Mouse (Mus musculus): ENCODE results near the gene Klf5. TPM values are rescaled to one million over a fixed set of nuclear protein-coding genes. Genes with fewer than 3 reads are reported as not detected.

The Klf5 gene
- polyA plus RNA-seq, 1 experiment from 2014 or later, result 3.5 TPM

DNA sequence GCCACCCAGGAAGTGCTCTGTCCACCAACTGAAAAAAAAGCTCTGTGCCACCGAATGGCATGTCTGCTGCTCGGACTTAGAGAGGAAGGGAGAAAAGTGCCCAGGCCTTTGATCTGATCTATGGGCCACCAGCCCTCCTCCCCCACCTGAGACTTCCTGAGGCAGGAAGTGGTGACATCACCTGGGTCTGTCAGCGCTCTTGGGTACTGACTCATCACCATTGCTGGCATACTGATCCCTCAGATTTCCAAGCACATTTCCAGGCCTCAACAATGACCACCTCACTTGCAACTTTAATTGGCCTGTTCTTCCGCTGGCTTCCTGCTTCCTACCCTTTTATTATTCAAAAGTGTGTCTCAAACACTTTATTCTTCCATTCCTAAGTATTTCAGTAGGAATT is 26.0 kb downstream of the Klf5 start:
- no peak overlapping the region for H3K27ac ChIP-seq

GRCm38 (mm10) chr14:99325597-99326472 is 27.3 kb downstream of the Klf5 start:
- H3K4me2 ChIP-seq (replicated peaks), result no peak overlapping the region
- no peak overlapping the region for H3K27ac ChIP-seq
- no peak for ATAC-seq (ENCODE audit: low FRiP score)
- H3K9me3 ChIP-seq (ENCODE audit: control insufficient read depth, low read length), result no peaks in the 10 kb centered on the region
- WGBS, result 76% methylated on average over 12 of the region's 12 CpGs
- no peaks in the 10 kb centered on the region for H3K27me3 ChIP-seq (ENCODE audit: control insufficient read depth, insufficient read depth, low read length)
- H3K9ac ChIP-seq, result no peak overlapping the region
- no peaks in the 10 kb centered on the region for H3K4me1 ChIP-seq (replicated peaks; ENCODE audit: control insufficient read depth, insufficient read depth, low read length)
- DNase-seq (ENCODE audit: low spot score), result no peak
- no peak overlapping the region for H3K4me3 ChIP-seq (replicated peaks; ENCODE audit: low read length)
- H3K36me3 ChIP-seq (replicated peaks; ENCODE audit: control insufficient read depth, insufficient read depth), result no peaks in the 10 kb centered on the region

More for the DNA sequence above, 26.0 kb downstream of the Klf5 start:
- Histone ChIP-seq H3K4me2 (replicated peaks) (no peak overlapping the region), H3K36me3 (replicated peaks; ENCODE audit: control insufficient read depth, insufficient read depth) (no peaks in the 10 kb centered on the region), H3K4me3 (replicated peaks; ENCODE audit: low read length) (no peak overlapping the region), H3K9ac (no peak overlapping the region), H3K27me3 (ENCODE audit: control insufficient read depth, insufficient read depth, low read length) (no peaks in the 10 kb centered on the region), H3K4me1 (replicated peaks; ENCODE audit: control insufficient read depth, insufficient read depth, low read length) (no peaks in the 10 kb centered on the region), H3K9me3 (ENCODE audit: control insufficient read depth, low read length) (no peaks in the 10 kb centered on the region)
- ATAC-seq (ENCODE audit: low FRiP score) (no peak), DNase-seq (ENCODE audit: low spot score) (no peak)
- WGBS, result 87% methylated on average over 4 of the region's 4 CpGs

- no peak overlapping the region for H3K4me2 ChIP-seq (replicated peaks)
- DNase-seq (ENCODE audit: low spot score) (no peak), ATAC-seq (ENCODE audit: low FRiP score) (no peak)
- H3K36me3 ChIP-seq (replicated peaks; ENCODE audit: control insufficient read depth, insufficient read depth), result no peaks in the 10 kb centered on the region
- no peaks in the 10 kb centered on the region for H3K9me3 ChIP-seq (ENCODE audit: control insufficient read depth, low read length)
- no peaks in the 10 kb centered on the region for H3K4me1 ChIP-seq (replicated peaks; ENCODE audit: control insufficient read depth, insufficient read depth, low read length)
- WGBS, result 89% methylated on average over 3 of the region's 3 CpGs
- no peak overlapping the region for H3K27ac ChIP-seq
- H3K4me3 ChIP-seq (replicated peaks; ENCODE audit: low read length), result no peak overlapping the region
- no peaks in the 10 kb centered on the region for H3K27me3 ChIP-seq (ENCODE audit: control insufficient read depth, insufficient read depth, low read length)
- H3K9ac ChIP-seq, result no peak overlapping the region
Observed at GRCm38 (mm10) chr14:99336598-99336997, 38.1 kb downstream of the Klf5 start.

DNA sequence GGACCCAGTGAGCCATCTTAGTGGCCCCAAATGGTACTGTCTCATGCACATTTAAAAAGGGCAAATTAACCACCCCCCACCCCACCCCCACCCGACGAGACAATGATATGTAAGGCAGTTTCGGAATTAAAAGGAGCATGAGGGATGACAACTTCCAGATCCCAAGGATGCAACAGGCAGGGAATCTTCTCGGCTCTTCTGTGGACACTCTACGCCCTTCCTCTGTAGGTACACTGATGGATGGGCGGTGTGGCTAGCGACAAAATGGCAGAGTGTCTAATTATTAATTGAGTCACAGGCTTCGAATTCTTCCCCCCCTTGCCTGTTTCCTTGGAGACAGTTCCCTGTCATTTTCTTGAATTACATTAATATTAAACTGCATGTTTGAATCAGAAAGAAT is 40.5 kb downstream of the Klf5 start:
- H3K4me3 ChIP-seq (replicated peaks; ENCODE audit: low read length), result no peak overlapping the region
- no peak overlapping the region for H3K4me2 ChIP-seq (replicated peaks)
- no peak overlapping the region for H3K27ac ChIP-seq
- WGBS, result 34% methylated on average over 8 of the region's 8 CpGs
- no peaks in the 10 kb centered on the region for H3K9me3 ChIP-seq (ENCODE audit: control insufficient read depth, low read length)
- H3K9ac ChIP-seq, result no peak overlapping the region
- H3K4me1 ChIP-seq (replicated peaks; ENCODE audit: control insufficient read depth, insufficient read depth, low read length), result no peaks in the 10 kb centered on the region
- no peaks in the 10 kb centered on the region for H3K36me3 ChIP-seq (replicated peaks; ENCODE audit: control insufficient read depth, insufficient read depth)
- no peak for DNase-seq (ENCODE audit: low spot score)
- ATAC-seq (ENCODE audit: low FRiP score), result no peak
- H3K27me3 ChIP-seq (ENCODE audit: control insufficient read depth, insufficient read depth, low read length), result no peaks in the 10 kb centered on the region

GRCm38 (mm10) chr14:99339681-99340522 is 41.4 kb downstream of the Klf5 start:
- Histone ChIP-seq H3K27me3 (ENCODE audit: control insufficient read depth, insufficient read depth, low read length) (no peaks in the 10 kb centered on the region), H3K4me2 (replicated peaks) (no peak overlapping the region), H3K4me3 (replicated peaks; ENCODE audit: low read length) (no peak overlapping the region), H3K36me3 (replicated peaks; ENCODE audit: control insufficient read depth, insufficient read depth) (no peaks in the 10 kb centered on the region), H3K9me3 (ENCODE audit: control insufficient read depth, low read length) (no peaks in the 10 kb centered on the region), H3K9ac (no peak overlapping the region), H3K27ac (no peak overlapping the region), H3K4me1 (replicated peaks; ENCODE audit: control insufficient read depth, insufficient read depth, low read length) (no peaks in the 10 kb centered on the region)
- DNase-seq (ENCODE audit: low spot score), result no peak
- 13% methylated on average over 9 of the region's 9 CpGs for WGBS
- ATAC-seq (ENCODE audit: low FRiP score), result no peak

DNA sequence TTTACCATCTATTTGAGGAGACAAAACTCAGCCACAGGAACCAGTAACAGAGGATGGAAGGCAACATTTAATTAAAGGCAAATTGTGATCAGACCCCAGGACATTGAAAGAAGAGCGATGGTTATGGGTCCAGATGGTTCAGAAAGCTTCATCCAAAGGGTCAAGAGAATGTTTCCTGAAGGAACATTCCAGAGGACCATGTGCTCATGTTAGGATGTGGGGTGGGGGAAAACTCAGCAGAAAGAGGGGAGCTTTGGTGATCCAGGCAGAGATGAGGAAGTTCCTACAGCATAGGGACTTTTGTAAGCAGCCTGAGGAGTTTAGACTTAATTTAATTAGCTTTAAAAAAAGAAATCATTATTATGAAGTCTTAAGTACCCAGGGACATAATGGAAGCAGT is 42.2 kb downstream of the Klf5 start:
- DNase-seq (ENCODE audit: low spot score), result no peak
- no peak overlapping the region for H3K27ac ChIP-seq
- H3K27me3 ChIP-seq (ENCODE audit: control insufficient read depth, insufficient read depth, low read length), result no peaks in the 10 kb centered on the region
- no peak overlapping the region for H3K9ac ChIP-seq
- ATAC-seq (ENCODE audit: low FRiP score), result no peak
- no peak overlapping the region for H3K4me2 ChIP-seq (replicated peaks)
- no peak overlapping the region for H3K4me3 ChIP-seq (replicated peaks; ENCODE audit: low read length)
- no peaks in the 10 kb centered on the region for H3K9me3 ChIP-seq (ENCODE audit: control insufficient read depth, low read length)
- H3K36me3 ChIP-seq (replicated peaks; ENCODE audit: control insufficient read depth, insufficient read depth), result no peaks in the 10 kb centered on the region
- no peaks in the 10 kb centered on the region for H3K4me1 ChIP-seq (replicated peaks; ENCODE audit: control insufficient read depth, insufficient read depth, low read length)
- 74% methylated on average over 1 of the region's 1 CpGs for WGBS

DNA sequence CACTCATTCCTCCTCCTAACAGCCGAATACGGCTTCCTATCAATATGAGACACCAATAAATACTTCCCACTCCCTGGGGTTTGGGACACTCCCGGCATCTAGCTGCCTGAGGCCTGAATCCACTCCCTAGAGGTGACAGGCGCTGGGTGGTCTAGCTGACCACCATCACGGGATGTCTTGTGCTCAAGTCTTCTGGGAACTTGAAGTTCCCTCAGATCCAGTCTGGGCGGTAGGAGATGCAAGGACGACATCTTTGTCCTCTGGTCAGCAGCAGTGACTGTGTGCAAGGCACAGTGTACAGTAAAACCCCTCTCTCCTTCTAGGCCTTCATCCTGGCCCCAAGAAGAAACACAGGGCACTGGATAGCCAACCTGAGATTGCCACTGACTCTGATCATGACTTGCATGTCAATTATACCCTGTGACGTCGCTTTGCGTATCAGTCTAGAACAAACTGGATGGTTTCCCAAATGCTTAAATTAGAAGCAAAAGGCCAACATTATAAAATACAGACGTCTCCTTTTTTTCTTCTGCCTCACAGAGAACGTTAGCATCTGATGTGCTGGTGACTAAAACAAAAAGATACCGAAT is 49.8 kb downstream of the Klf5 start:
- Histone ChIP-seq H3K4me2 (replicated peaks) (no peak overlapping the region), H3K27ac (no peak overlapping the region), H3K4me3 (replicated peaks; ENCODE audit: low read length) (no peak overlapping the region), H3K4me1 (replicated peaks; ENCODE audit: control insufficient read depth, insufficient read depth, low read length) (no peaks in the 10 kb centered on the region), H3K9ac (no peak overlapping the region), H3K36me3 (replicated peaks; ENCODE audit: control insufficient read depth, insufficient read depth) (no peaks in the 10 kb centered on the region), H3K9me3 (ENCODE audit: control insufficient read depth, low read length) (no peaks in the 10 kb centered on the region), H3K27me3 (ENCODE audit: control insufficient read depth, insufficient read depth, low read length) (no peaks in the 10 kb centered on the region)
- no peak for ATAC-seq (ENCODE audit: low FRiP score)
- WGBS, result 69% methylated on average over 13 of the region's 13 CpGs
- DNase-seq (ENCODE audit: low spot score), result no peak

GRCm38 (mm10) chr14:99349606-99350005 is 51.1 kb downstream of the Klf5 start:
- Histone ChIP-seq H3K27ac (no peak overlapping the region), H3K4me3 (replicated peaks; ENCODE audit: low read length) (no peak overlapping the region), H3K36me3 (replicated peaks; ENCODE audit: control insufficient read depth, insufficient read depth) (no peaks in the 10 kb centered on the region), H3K4me2 (replicated peaks) (no peak overlapping the region), H3K9me3 (ENCODE audit: control insufficient read depth, low read length) (no peaks in the 10 kb centered on the region), H3K9ac (no peak overlapping the region), H3K27me3 (ENCODE audit: control insufficient read depth, insufficient read depth, low read length) (no peaks in the 10 kb centered on the region), H3K4me1 (replicated peaks; ENCODE audit: control insufficient read depth, insufficient read depth, low read length) (no peaks in the 10 kb centered on the region)
- DNase-seq (ENCODE audit: low spot score) (no peak), ATAC-seq (ENCODE audit: low FRiP score) (no peak)
- 80% methylated on average over 6 of the region's 6 CpGs for WGBS

DNA sequence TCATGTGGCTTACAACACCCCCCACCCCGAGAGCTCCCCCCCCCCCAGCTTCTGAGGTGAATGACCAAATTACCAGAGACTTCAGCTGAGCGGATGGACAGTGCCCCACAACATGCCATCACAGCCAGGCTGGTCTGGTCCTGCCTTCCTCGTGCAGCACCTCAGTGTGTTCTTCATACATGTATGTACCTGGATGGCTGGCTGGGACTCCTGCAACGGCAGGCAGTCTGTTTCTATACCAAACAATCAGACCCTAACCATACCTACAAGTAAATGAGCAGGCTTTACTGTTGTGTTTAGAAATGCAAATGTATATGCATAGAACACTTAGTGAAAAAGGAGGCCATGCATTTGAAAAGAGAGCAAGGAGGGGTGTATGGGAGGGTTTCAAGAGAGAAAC is 54.5 kb downstream of the Klf5 start:
- ATAC-seq (ENCODE audit: low FRiP score) (no peak), DNase-seq (ENCODE audit: low spot score) (no peak)
- Histone ChIP-seq H3K4me3 (replicated peaks; ENCODE audit: low read length) (no peak overlapping the region), H3K36me3 (replicated peaks; ENCODE audit: control insufficient read depth, insufficient read depth) (no peaks in the 10 kb centered on the region), H3K27me3 (ENCODE audit: control insufficient read depth, insufficient read depth, low read length) (no peaks in the 10 kb centered on the region), H3K4me1 (replicated peaks; ENCODE audit: control insufficient read depth, insufficient read depth, low read length) (no peaks in the 10 kb centered on the region), H3K9me3 (ENCODE audit: control insufficient read depth, low read length) (no peaks in the 10 kb centered on the region), H3K27ac (no peak overlapping the region), H3K4me2 (replicated peaks) (no peak overlapping the region), H3K9ac (no peak overlapping the region)
- 56% methylated on average over 4 of the region's 4 CpGs for WGBS
